Mouse (Mus musculus) heart, embryonic 11.5 days (tissue): ENCODE measurements around the gene Olfr297. TPM values are rescaled to one million over a fixed set of nuclear protein-coding genes. Genes with fewer than 3 reads are reported as not detected.

Source experiments
- ATAC-seq: fragments of 200-750 bp; cut with Nextera tagmentation; replicated peaks from 2 replicates; pipeline ENCODE4 v1.8.0; 2017; ENCODE audit warnings: moderate library complexity; ENCODE audit not compliant: insufficient number of reproducible peaks, low FRiP score, low TSS enrichment
- H3K27ac ChIP-seq: fragments of 300-500 bp; sonication (generic); 2 replicates; pipeline ENCODE4 v1.5.1; 2014; ENCODE audit warnings: mild to moderate bottlenecking, low read depth, low read length
- H3K27me3 ChIP-seq: fragments of 300-500 bp; sonication (generic); 2 replicates; pipeline ENCODE4 v1.6.1; 2014; ENCODE audit warnings: mild to moderate bottlenecking, low read length, mixed read lengths; ENCODE audit not compliant: control insufficient read depth, insufficient read depth
- H3K36me3 ChIP-seq: fragments of 300-500 bp; sonication (generic); 2 replicates; pipeline ENCODE4 v1.6.1; 2014; ENCODE audit warnings: mild to moderate bottlenecking, low read length, moderate library complexity, mixed read lengths; ENCODE audit not compliant: control insufficient read depth, insufficient read depth
- H3K4me1 ChIP-seq: fragments of 300-500 bp; sonication (generic); 2 replicates; pipeline ENCODE4 v1.6.1; 2014; ENCODE audit warnings: low read length; ENCODE audit not compliant: control insufficient read depth, insufficient read depth
- H3K4me2 ChIP-seq: fragments of 300-500 bp; sonication (generic); 2 replicates; pipeline ENCODE4 v1.6.1; 2014; ENCODE audit warnings: mild to moderate bottlenecking, moderate library complexity
- H3K4me3 ChIP-seq: fragments of 300-500 bp; sonication (generic); 2 replicates; pipeline ENCODE4 v1.5.1; 2014; ENCODE audit warnings: low read depth, low read length
- H3K9ac ChIP-seq: fragments of 300-500 bp; sonication (generic); 2 replicates; pipeline ENCODE4 v1.6.1; 2014; ENCODE audit warnings: mild to moderate bottlenecking, low read depth, low read length, moderate library complexity
- H3K9me3 ChIP-seq: fragments of 300-500 bp; sonication (generic); replicated peaks from 2 replicates; pipeline ENCODE4 v1.6.1; 2016; ENCODE audit warnings: low read length; ENCODE audit not compliant: control insufficient read depth
- WGBS: fragments of 180-500 bp; shearing (Covaris S2); extraction: QIAGEN DNeasy Blood & Tissue Kit; methylation state at CpG from one replicate; pipeline ENCODE4 v1.1.7; 2014; ENCODE audit not compliant: insufficient replicate concordance; 5-methylcytosine and 5-hydroxymethylcytosine counted together
- polyA plus RNA-seq: library from polyadenylated mRNA; unstranded; fragments of >200 nt; fragmentation: Nextera tagmentation; extraction: Ambion mirVana; gene quantifications from 2 replicates; pipeline ENCODE4 v1.2.1, GENCODE M21; 2014

Gene Olfr297
- not detected in 2 replicates for polyA plus RNA-seq

GRCm38 (mm10) chr7:86519668-86520067, at the start of gene Olfr297:
Gene Olfr297, plus strand, starts transcription at chr7:86519968.
- ATAC-seq: no peak
- no peak within 1 kb of the TSS for H3K4me2 ChIP-seq
- H3K36me3 ChIP-seq: no peaks in the 10 kb centered on the region
- no peaks in the 10 kb centered on the region for H3K4me1 ChIP-seq
- H3K9me3 ChIP-seq: no peaks in the 10 kb centered on the region
- no peak within 1 kb of the TSS for H3K27ac ChIP-seq
- no peaks in the 10 kb centered on the region for H3K27me3 ChIP-seq
- no peak within 1 kb of the TSS for H3K9ac ChIP-seq
- no peak within 1 kb of the TSS for H3K4me3 ChIP-seq

DNA sequence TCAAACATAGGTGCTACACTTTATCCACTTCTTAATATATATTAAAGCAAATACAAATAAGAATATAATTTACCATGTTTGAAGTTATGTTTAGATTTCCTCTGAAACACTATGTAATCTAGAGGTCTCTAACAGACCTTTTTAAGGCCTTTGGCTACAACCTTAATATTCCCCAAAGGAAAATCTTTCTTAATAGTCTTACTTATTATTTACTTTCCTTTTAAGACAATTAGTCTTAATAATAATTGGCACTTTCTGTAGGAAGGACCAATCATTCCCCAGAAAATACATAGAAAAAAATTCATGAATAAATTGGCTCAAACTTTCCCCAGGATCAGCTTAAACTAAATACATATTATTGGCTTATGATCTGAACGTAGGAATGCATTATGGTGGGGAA, 27.4 kb upstream of the Olfr297 start, which contains the start of gene Olfr298:
TSS of gene Olfr298 (minus strand) at position 101 of the 400 bp plus-strand sequence.
- ATAC-seq: no peak
- no peak within 1 kb of the TSS for H3K9ac ChIP-seq
- no peaks in the 10 kb centered on the region for H3K36me3 ChIP-seq
- no peak within 1 kb of the TSS for H3K27ac ChIP-seq
- no peaks in the 10 kb centered on the region for H3K4me1 ChIP-seq
- no peaks in the 10 kb centered on the region for H3K9me3 ChIP-seq
- no peaks in the 10 kb centered on the region for H3K27me3 ChIP-seq
- H3K4me2 ChIP-seq: no peak within 1 kb of the TSS
- WGBS: 83% methylated on average over 1 of the region's 1 CpGs
- H3K4me3 ChIP-seq: no peak within 1 kb of the TSS

Other genes starting within 250 kb of the Olfr297 start
- gene Olfr310, start 242.8 kb upstream of the Olfr297 start, polyA plus RNA-seq: not detected in 2 replicates
- not detected in 2 replicates for gene Olfr309, start 206.3 kb upstream of the Olfr297 start, polyA plus RNA-seq
- gene Olfr308, start 194.3 kb upstream of the Olfr297 start, polyA plus RNA-seq: not detected in 2 replicates
- gene Olfr307, start 182.4 kb upstream of the Olfr297 start, polyA plus RNA-seq: not detected in 2 replicates
- not detected in 2 replicates for gene Olfr305, start 153.0 kb upstream of the Olfr297 start, polyA plus RNA-seq
- gene Olfr304, start 133.3 kb upstream of the Olfr297 start, polyA plus RNA-seq: not detected in 2 replicates
- gene Olfr303, start 122.2 kb upstream of the Olfr297 start, polyA plus RNA-seq: not detected in 2 replicates
- not detected in 2 replicates for gene Olfr301, start 116.1 kb upstream of the Olfr297 start, polyA plus RNA-seq
- not detected in 2 replicates for gene Olfr299, start 60.0 kb upstream of the Olfr297 start, polyA plus RNA-seq
- not detected in 2 replicates for gene Olfr298, start 27.5 kb upstream of the Olfr297 start, polyA plus RNA-seq
- not detected in 2 replicates for gene Olfr295, start 63.9 kb downstream of the Olfr297 start, polyA plus RNA-seq
- not detected in 2 replicates for gene Olfr294, start 96.7 kb downstream of the Olfr297 start, polyA plus RNA-seq
- not detected in 2 replicates for gene Olfr293, start 129.1 kb downstream of the Olfr297 start, polyA plus RNA-seq
- gene Olfr292, start 168.4 kb downstream of the Olfr297 start, polyA plus RNA-seq: not detected in 2 replicates